Mouse (Mus musculus) forebrain, embryonic 16.5 days (tissue): ENCODE results near the gene 1700001O22Rik. TPM values are rescaled to one million over a fixed set of nuclear protein-coding genes. Genes with fewer than 3 reads are reported as not detected.

ENCODE experiments used
- ATAC-seq: fragments of 200-750 bp; cut with Nextera tagmentation; 2 replicates; pipeline ENCODE4 v1.8.0; 2017; ENCODE audit warnings: mild to moderate bottlenecking, moderate library complexity
- H3K27ac ChIP-seq: fragments of 300-500 bp; sonication (generic); 2 replicates; pipeline ENCODE4 v1.5.1; 2014; ENCODE audit warnings: low read length, control low read depth
- H3K27me3 ChIP-seq: fragments of 300-500 bp; sonication (generic); replicated peaks from 2 replicates; pipeline ENCODE4 v1.6.1; 2014; ENCODE audit warnings: low read length; ENCODE audit not compliant: control insufficient read depth, insufficient read depth
- H3K36me3 ChIP-seq: fragments of 300-500 bp; sonication (generic); 2 replicates; pipeline ENCODE4 v1.6.1; 2014; ENCODE audit not compliant: control insufficient read depth, insufficient read depth
- H3K4me1 ChIP-seq: fragments of 300-500 bp; sonication (generic); replicated peaks from 2 replicates; pipeline ENCODE4 v1.6.1; 2014; ENCODE audit warnings: low read length; ENCODE audit not compliant: control insufficient read depth, insufficient read depth
- H3K4me2 ChIP-seq: fragments of 300-500 bp; sonication (generic); 2 replicates; pipeline ENCODE4 v1.6.1; 2014; ENCODE audit warnings: mild to moderate bottlenecking, low read length, control low read depth
- H3K4me3 ChIP-seq: fragments of 300-500 bp; sonication (generic); replicated peaks from 2 replicates; pipeline ENCODE4 v1.5.1; 2014; ENCODE audit warnings: mild to moderate bottlenecking, low read length, control low read depth
- H3K9ac ChIP-seq: fragments of 300-500 bp; sonication (generic); replicated peaks from 2 replicates; pipeline ENCODE4 v1.6.1; 2014; ENCODE audit warnings: low read depth, low read length, control low read depth
- H3K9me3 ChIP-seq: fragments of 300-500 bp; sonication (generic); 2 replicates; pipeline ENCODE4 v1.6.1; 2016; ENCODE audit warnings: low read length; ENCODE audit not compliant: control insufficient read depth
- WGBS: fragments of 180-500 bp; shearing (Covaris S2); extraction: QIAGEN DNeasy Blood & Tissue Kit; methylation state at CpG from one replicate; pipeline ENCODE4 v1.1.7; 2014; 5-methylcytosine and 5-hydroxymethylcytosine counted together
- polyA plus RNA-seq: library from polyadenylated mRNA; unstranded; fragments of >200 nt; fragmentation: Nextera tagmentation; extraction: Ambion mirVana; gene quantifications from 2 replicates; pipeline ENCODE4 v1.2.1, GENCODE M21; 2015

1700001O22Rik gene
- polyA plus RNA-seq, 1 experiment from 2014 or later: 2.1 TPM

DNA sequence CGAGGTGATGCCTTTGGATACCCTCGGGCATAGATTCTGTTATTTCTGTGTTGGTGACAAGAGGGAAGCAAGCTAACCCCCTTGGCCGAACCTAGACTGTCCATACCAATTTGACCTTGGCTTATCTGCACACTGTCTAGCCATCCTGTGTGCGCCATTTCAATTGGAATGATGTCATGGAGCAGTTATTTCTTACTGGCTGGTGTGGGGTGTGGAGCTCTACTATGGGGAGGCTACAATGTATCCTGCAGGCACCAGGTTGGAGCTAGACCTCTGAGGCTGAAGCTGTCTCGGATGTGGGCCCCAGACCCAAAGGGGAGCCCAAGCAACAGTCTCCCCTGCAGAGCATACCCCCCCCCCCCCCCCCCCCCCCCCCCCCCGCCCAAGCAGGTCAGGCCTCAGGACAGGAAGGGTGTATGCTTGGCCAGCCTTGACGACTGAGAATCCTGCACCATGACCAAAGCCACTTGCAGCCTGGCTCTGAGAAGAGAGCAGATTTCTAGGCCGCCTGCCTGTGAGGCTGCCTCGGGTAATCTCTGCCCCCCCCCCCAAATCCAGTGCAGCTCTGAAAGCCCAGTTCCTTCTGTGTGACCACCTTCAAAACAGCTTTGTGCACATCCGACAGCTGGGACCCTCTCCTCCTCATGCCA lies 31.0 kb upstream of the 1700001O22Rik start, which contains the start of gene Prrx2:
TSS of gene Prrx2 (plus strand) at position 600 of the 650 bp plus-strand sequence.
- no peak for ATAC-seq
- Histone ChIP-seq H3K4me1 (peaks cover 9% of the 10 kb centered on the region), H3K27ac (no peak within 1 kb of the TSS), H3K36me3 (no peaks in the 10 kb centered on the region), H3K27me3 (no peaks in the 10 kb centered on the region), H3K4me2 (no peak within 1 kb of the TSS), H3K9ac (no peak within 1 kb of the TSS), H3K9me3 (no peaks in the 10 kb centered on the region), H3K4me3 (no peak within 1 kb of the TSS)
- 74% methylated on average over 7 of the region's 10 CpGs for WGBS

DNA sequence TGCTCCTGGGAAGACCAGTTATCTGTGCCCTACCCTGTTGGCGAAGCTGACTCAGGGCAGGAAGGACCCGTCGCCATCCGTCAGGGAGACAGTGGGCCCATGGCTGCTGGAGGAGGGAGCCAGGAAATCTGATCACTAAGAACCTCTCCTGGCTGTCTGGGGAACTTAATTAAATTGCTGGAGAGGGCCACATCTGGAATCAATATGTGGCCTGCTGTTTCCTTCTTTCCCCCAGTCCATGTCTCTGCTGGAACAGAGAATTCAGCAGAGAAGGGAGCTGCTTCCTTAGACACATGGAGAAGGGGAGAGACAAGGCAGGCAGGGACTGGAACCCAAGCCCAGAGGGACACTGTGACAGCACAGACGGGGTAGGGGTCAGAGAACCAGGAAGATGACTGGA lies 30.2 kb upstream of the 1700001O22Rik start:
- Histone ChIP-seq H3K9ac (no peak overlapping the region), H3K4me2 (no peak overlapping the region), H3K27me3 (no peaks in the 10 kb centered on the region), H3K4me1 (peaks cover 9% of the 10 kb centered on the region), H3K4me3 (no peak overlapping the region), H3K36me3 (no peaks in the 10 kb centered on the region), H3K27ac (no peak overlapping the region), H3K9me3 (no peaks in the 10 kb centered on the region)
- ATAC-seq: no peak
- WGBS: 67% methylated on average over 5 of the region's 5 CpGs

DNA sequence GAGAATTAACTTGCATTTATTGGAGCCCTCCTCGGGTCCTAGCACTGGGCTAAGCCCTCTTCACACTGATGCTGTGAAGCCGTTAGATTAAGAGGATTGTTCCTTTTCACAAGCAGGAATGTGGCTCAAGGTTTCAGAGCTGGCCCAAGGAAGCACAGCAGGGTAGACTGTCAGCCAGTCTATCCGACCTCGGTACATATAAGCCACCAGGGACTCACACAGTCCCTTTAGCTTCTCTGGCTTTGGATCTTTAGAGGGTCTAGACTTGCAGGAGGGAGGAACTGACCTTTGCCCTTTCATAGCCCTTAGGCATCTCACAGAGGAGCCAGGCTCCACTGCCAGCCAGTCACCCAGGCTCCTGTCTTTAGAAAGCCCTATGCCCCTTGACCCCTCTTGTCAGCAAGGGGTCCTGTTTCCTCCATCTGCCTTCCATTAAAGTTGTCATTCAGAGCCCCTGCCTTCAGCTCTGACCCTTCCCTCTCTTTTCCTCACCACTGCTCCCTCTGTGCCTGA lies 26.9 kb upstream of the 1700001O22Rik start, which contains the start of gene Asb6:
TSS of gene Asb6 (minus strand) at position 51 of the 513 bp plus-strand sequence.
- Histone ChIP-seq H3K27ac (no peak within 1 kb of the TSS), H3K4me1 (peaks cover 15% of the 10 kb centered on the region), H3K9me3 (no peaks in the 10 kb centered on the region), H3K27me3 (no peaks in the 10 kb centered on the region), H3K36me3 (peaks cover 3% of the 10 kb centered on the region), H3K4me2 (no peak within 1 kb of the TSS), H3K4me3 (no peak within 1 kb of the TSS), H3K9ac (no peak within 1 kb of the TSS)
- ATAC-seq: no peak
- WGBS: 4% methylated on average over 4 of the region's 4 CpGs

DNA sequence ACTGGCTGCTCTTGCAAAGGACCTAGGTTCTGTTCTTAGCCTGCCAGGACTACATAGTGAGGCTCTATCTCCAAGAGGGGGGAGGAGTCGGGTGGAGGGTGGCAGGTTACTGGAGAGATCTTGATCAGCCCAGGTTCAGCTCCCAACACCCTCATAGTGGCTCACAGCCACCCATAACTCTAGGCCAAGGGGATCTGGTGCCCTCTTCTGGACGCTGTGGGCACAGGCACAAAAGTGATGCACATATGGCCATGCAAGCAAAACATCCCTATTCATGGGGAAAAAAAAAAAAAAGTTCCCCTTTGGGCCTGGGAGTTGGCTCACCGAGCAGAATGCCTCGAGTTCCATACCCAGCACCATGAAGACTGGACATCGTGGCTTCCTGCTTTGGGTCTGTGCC lies 25.9 kb upstream of the 1700001O22Rik start:
- no peaks in the 10 kb centered on the region for H3K27me3 ChIP-seq
- ATAC-seq: no peak
- no peaks in the 10 kb centered on the region for H3K9me3 ChIP-seq
- no peak overlapping the region for H3K9ac ChIP-seq
- no peak overlapping the region for H3K4me2 ChIP-seq
- 36% methylated on average over 5 of the region's 5 CpGs for WGBS
- H3K4me3 ChIP-seq: no peak overlapping the region
- H3K27ac ChIP-seq: no peak overlapping the region
- peaks cover 6% of the 10 kb centered on the region for H3K36me3 ChIP-seq
- H3K4me1 ChIP-seq: peaks cover 15% of the 10 kb centered on the region

DNA sequence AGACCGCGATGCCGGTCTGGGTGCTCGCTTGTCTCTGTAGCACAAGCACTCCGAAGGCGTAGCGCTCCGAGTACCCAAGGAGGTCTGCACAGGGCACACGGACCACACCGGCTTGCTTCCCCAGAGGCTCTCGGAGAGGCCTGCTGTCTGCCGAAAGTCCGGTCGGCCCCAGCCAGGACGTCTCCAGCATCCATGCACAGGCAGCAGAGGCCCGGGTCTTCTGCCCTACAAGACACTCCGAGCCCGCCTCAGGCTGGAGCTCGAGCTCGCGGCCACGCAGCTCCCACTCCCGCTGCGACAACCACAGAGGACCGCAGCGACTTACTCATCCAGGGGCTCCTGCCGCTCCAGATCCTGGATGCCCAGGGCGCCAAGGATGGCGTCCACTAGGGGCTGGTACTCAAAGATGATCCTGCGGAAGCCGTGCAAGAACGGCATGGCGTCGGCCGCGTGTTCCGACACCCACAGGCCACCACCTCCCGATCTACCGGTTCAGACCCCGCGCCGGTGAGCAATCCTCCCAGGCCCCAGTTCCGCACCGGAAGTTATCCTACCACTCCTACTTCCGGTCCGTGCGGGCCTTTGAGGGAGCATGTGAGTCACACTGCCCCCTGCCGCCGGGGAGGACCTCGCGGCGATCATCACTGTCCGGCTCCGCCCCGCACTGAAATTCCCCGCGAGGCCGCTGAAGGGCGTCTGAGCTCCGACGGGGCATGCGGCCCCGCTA lies 24.5 kb upstream of the 1700001O22Rik start:
- Histone ChIP-seq H3K36me3 (peaks cover 18% of the 10 kb centered on the region), H3K27me3 (no peaks in the 10 kb centered on the region), H3K27ac (0 out of 2 replicates have a peak overlapping the region, but pooled peaks have one; percentile 24), H3K9me3 (no peaks in the 10 kb centered on the region), H3K4me1 (peaks cover 22% of the 10 kb centered on the region), H3K4me2 (peak overlapping the region; percentile 87), H3K9ac (peak overlapping the region; percentile 89), H3K4me3 (peak overlapping the region; percentile 95)
- ATAC-seq: peak; percentile 93
- WGBS: under 1% methylated on average over 63 of the region's 63 CpGs

DNA sequence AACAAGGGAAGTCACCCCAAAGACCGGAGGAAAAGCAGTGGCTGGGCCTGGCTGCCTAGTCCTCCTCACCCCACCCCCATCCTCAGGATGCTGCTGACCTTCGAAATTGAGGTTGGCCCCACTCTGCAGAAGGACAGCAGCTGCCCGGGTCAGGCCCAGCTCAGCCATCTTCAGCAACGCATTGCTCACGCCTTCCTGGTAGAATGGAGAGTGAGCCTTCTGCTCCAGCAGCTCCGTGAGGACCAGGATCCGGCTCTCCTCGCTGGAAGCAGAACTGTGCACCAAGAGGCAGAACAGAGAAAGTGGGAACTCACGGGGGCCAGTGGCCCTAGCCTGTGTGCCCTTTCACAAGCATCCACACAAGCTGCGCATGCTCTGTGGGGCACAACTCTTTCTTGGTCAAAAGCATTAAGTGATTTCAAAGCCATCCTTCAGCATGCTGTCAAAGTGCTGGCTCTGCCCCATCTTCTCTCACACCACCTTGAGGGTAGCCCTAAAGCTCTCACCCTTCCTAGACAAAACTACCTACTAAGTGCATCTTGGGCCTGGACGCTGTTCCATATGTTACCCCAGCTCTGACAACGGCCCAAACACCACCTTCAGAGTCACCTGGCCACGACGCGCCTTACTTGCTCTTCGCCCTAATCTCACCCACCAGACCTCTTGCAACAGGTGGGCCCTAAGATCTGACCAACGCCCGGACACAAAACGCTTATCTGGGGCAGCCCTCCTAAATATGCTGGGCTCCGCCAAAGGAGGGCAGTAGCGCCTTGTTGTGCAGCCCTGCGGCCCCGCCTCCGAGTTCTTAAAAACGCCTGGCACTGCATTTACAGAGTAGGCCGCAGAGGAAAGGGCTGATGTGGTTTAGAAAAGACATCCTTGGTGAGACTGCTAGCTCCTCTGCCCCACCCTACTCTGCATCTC lies 23.6 kb upstream of the 1700001O22Rik start:
- H3K27me3 ChIP-seq: no peaks in the 10 kb centered on the region
- 0 out of 2 replicates have a peak overlapping the region, but pooled peaks have one; percentile 24 for H3K27ac ChIP-seq
- no peak for ATAC-seq
- peak overlapping the region; percentile 87 for H3K4me2 ChIP-seq
- no peaks in the 10 kb centered on the region for H3K9me3 ChIP-seq
- peak overlapping the region; percentile 89 for H3K9ac ChIP-seq
- H3K36me3 ChIP-seq: peaks cover 24% of the 10 kb centered on the region
- 37% methylated on average over 26 of the region's 26 CpGs for WGBS
- peak overlapping the region; percentile 95 for H3K4me3 ChIP-seq
- H3K4me1 ChIP-seq: peaks cover 22% of the 10 kb centered on the region

DNA sequence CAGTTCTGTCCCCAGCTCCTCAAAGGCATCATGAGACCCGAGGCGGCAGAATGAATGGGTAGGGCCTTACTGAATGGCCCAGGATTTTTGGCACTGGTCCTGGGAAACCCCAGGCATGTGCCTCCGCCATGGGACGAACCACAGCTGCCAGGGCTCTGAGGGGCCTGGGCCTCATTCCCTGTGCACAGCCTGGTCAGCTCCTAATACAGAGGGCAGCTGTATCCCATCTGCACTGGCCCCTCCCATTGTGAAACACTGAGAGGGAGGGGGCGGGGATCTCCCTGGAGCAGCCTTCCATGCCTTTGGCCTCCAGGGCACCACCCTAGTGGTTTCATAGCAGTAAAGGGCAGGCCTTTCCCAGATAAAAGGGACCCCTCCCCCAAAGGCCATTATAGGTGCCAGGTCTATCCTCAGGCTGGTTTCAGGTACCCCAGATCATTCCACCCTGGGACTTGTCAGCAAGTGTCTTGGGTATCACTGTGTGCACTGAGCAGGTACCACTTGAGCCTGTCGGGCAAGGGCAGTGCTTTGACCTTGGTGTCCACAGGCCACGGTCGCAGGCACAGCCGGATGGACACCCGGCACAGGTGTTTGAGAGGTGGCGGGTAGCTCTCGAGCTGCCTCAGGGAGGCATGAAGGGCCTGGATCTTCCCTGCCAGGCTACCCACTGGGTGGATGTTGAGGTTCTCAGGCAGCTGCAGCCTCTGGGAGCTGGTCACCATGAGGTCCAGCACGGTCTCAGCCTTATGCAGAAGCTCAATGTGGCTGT lies 20.1 kb upstream of the 1700001O22Rik start:
- Histone ChIP-seq H3K27me3 (no peaks in the 10 kb centered on the region), H3K9me3 (0 out of 2 replicates have a peak, but pooled peaks cover 2% of the 10 kb centered on the region), H3K36me3 (peaks cover 43% of the 10 kb centered on the region), H3K9ac (no peak overlapping the region), H3K27ac (no peak overlapping the region; the same call in 1 of the 2 replicates), H3K4me2 (no peak overlapping the region), H3K4me3 (no peak overlapping the region), H3K4me1 (peaks cover 22% of the 10 kb centered on the region)
- WGBS: 63% methylated on average over 13 of the region's 13 CpGs
- ATAC-seq: peak; percentile 47

DNA sequence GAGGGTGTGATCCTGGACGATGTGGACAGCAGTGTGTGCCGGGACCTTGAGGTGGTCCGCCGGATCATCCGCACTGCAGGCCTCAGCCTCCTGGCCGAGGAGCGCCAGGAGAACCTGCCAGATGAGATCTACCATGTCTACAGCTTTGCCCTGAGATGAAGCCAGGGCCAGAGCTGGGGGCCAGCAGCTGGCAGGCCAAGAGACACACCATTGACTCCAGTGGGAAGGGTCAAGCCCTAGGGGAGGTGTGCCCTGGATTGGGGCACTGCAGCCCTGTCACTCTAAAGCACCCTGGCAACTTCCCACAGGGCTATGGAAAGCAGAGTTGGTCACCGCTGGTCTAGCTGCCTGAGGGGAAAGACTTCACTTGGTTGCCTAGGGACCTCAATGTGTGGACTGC lies 19.0 kb upstream of the 1700001O22Rik start:
- no peak overlapping the region for H3K27ac ChIP-seq
- H3K4me2 ChIP-seq: no peak overlapping the region
- H3K36me3 ChIP-seq: peaks cover 43% of the 10 kb centered on the region
- H3K27me3 ChIP-seq: no peaks in the 10 kb centered on the region
- no peak for ATAC-seq
- peaks cover 19% of the 10 kb centered on the region for H3K4me1 ChIP-seq
- 90% methylated on average over 8 of the region's 8 CpGs for WGBS
- no peak overlapping the region for H3K9ac ChIP-seq
- H3K4me3 ChIP-seq: no peak overlapping the region
- 0 out of 2 replicates have a peak, but pooled peaks cover 2% of the 10 kb centered on the region for H3K9me3 ChIP-seq
